Mouse (Mus musculus) liver, embryonic 16.5 days (tissue): ENCODE measurements around the gene Hoxc5. TPM values are rescaled to one million over a fixed set of nuclear protein-coding genes. Genes with fewer than 3 reads are reported as not detected.

Source experiments
- ATAC-seq: fragments of 200-750 bp; cut with Nextera tagmentation; 2 replicates; pipeline ENCODE4 v1.8.0; 2017; ENCODE audit warnings: low read depth, mild to moderate bottlenecking, moderate number of reproducible peaks, moderate library complexity
- H3K27ac ChIP-seq: fragments of 300-500 bp; sonication (generic); 2 replicates; pipeline ENCODE4 v1.5.1; 2014; ENCODE audit warnings: mild to moderate bottlenecking, low read length
- H3K27me3 ChIP-seq: fragments of 300-500 bp; sonication (generic); 2 replicates; pipeline ENCODE4 v1.6.1; 2014; ENCODE audit warnings: low read depth, low read length, mixed read lengths; ENCODE audit not compliant: control insufficient read depth, insufficient read depth
- H3K36me3 ChIP-seq: fragments of 300-500 bp; sonication (generic); 2 replicates; pipeline ENCODE4 v1.6.1; 2014; ENCODE audit warnings: mild to moderate bottlenecking; ENCODE audit not compliant: control insufficient read depth, insufficient read depth
- H3K4me1 ChIP-seq: fragments of 300-500 bp; sonication (generic); 2 replicates; pipeline ENCODE4 v1.6.1; 2014; ENCODE audit warnings: low read depth, low read length, mixed read lengths; ENCODE audit not compliant: control insufficient read depth
- H3K4me2 ChIP-seq: fragments of 300-500 bp; sonication (generic); 2 replicates; pipeline ENCODE4 v1.6.1; 2014; ENCODE audit warnings: low read depth, low read length, mixed read lengths
- H3K4me3 ChIP-seq: fragments of 300-500 bp; sonication (generic); 2 replicates; pipeline ENCODE4 v1.5.1; 2014; ENCODE audit warnings: low read depth, mild to moderate bottlenecking, low read length
- H3K9ac ChIP-seq: fragments of 300-500 bp; sonication (generic); 2 replicates; pipeline ENCODE4 v1.6.1; 2014; ENCODE audit warnings: low read depth, low read length
- H3K9me3 ChIP-seq: fragments of 300-500 bp; sonication (generic); replicated peaks from 2 replicates; pipeline ENCODE4 v1.6.1; 2016; ENCODE audit warnings: low read length; ENCODE audit not compliant: control insufficient read depth
- WGBS: fragments of 180-500 bp; shearing (Covaris S2); extraction: QIAGEN DNeasy Blood & Tissue Kit; methylation state at CpG from one replicate; pipeline ENCODE4 v1.1.7; 2014; ENCODE audit not compliant: insufficient replicate concordance; 5-methylcytosine and 5-hydroxymethylcytosine counted together
- polyA plus RNA-seq: library from polyadenylated mRNA; unstranded; fragments of >200 nt; fragmentation: Nextera tagmentation; extraction: Ambion mirVana; gene quantifications from 2 replicates; pipeline ENCODE4 v1.2.1, GENCODE M21; 2015

The Hoxc5 gene
- polyA plus RNA-seq, 1 experiment from 2014 or later: 0.09 TPM

DNA sequence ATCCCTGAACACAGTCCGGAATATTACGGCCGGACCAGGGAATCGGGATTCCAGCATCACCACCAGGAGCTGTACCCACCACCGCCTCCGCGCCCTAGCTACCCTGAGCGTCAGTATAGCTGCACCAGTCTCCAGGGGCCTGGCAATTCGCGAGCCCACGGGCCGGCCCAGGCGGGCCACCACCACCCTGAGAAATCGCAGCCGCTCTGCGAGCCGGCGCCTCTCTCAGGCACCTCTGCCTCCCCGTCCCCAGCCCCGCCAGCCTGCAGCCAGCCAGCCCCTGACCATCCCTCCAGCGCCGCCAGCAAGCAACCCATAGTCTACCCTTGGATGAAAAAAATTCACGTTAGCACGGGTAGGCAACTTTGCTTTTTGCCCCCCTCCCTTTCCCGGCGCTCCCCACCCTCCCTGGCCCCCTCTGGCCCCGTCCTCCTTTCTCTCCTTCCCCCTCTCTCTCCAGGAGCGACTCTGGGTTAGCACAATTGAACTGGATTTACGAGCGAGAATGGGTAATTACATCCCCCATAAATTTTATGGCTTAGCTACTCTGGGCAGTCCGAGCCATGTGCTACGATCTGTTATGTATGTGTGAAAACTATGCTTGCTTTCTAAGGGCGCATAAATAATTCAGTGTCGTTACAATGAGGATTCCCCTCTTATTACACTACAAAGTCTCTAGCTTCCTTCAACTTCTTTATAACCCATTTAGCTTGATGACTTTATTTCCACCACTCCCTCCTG is 67.7 kb downstream of the Hoxc5 start:
- Histone ChIP-seq H3K4me2 (no peak overlapping the region), H3K4me1 (no peaks in the 10 kb centered on the region), H3K36me3 (no peaks in the 10 kb centered on the region), H3K9me3 (no peaks in the 10 kb centered on the region), H3K9ac (no peak overlapping the region), H3K27ac (no peak overlapping the region), H3K27me3 (peaks cover 89% of the 10 kb centered on the region), H3K4me3 (peak overlapping the region; percentile 13)
- 2% methylated on average over 34 of the region's 34 CpGs for WGBS
- ATAC-seq: no peak

DNA sequence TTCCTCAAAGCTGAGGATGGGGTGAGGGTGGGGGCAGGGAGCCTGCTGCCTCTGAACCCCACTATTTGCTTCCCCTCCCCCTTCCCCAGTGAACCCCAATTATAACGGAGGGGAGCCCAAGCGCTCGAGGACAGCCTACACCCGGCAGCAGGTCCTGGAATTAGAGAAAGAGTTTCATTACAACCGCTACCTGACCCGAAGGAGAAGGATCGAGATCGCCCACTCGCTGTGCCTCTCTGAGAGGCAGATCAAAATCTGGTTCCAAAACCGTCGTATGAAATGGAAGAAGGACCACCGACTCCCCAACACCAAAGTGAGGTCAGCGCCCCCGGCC is 68.3 kb downstream of the Hoxc5 start:
- Histone ChIP-seq H3K9me3 (no peaks in the 10 kb centered on the region), H3K4me2 (no peak overlapping the region), H3K27ac (no peak overlapping the region), H3K9ac (no peak overlapping the region), H3K36me3 (no peaks in the 10 kb centered on the region), H3K4me1 (no peaks in the 10 kb centered on the region), H3K4me3 (no peak overlapping the region), H3K27me3 (peaks cover 89% of the 10 kb centered on the region)
- WGBS: 2% methylated on average over 14 of the region's 14 CpGs
- no peak for ATAC-seq

GRCm38 (mm10) chr15:103037579-103037978 is 70.3 kb downstream of the Hoxc5 start:
- no peak for ATAC-seq
- H3K9me3 ChIP-seq: no peaks in the 10 kb centered on the region
- no peak overlapping the region for H3K27ac ChIP-seq
- H3K4me3 ChIP-seq: no peak overlapping the region
- no peak overlapping the region for H3K9ac ChIP-seq
- H3K27me3 ChIP-seq: peaks cover 90% of the 10 kb centered on the region
- no peak overlapping the region for H3K4me2 ChIP-seq
- 12% methylated on average over 1 of the region's 1 CpGs for WGBS
- no peaks in the 10 kb centered on the region for H3K36me3 ChIP-seq
- H3K4me1 ChIP-seq: no peaks in the 10 kb centered on the region

- no peaks in the 10 kb centered on the region for H3K9me3 ChIP-seq
- no peaks in the 10 kb centered on the region for H3K4me1 ChIP-seq
- H3K4me3 ChIP-seq: no peak overlapping the region
- no peak overlapping the region for H3K4me2 ChIP-seq
- H3K36me3 ChIP-seq: no peaks in the 10 kb centered on the region
- no peak for ATAC-seq
- H3K9ac ChIP-seq: no peak overlapping the region
- H3K27ac ChIP-seq: no peak overlapping the region
- 21% methylated on average over 10 of the region's 10 CpGs for WGBS
- peaks cover 89% of the 10 kb centered on the region for H3K27me3 ChIP-seq
Measured at GRCm38 (mm10) chr15:103038701-103039480, 71.6 kb downstream of the Hoxc5 start.

DNA sequence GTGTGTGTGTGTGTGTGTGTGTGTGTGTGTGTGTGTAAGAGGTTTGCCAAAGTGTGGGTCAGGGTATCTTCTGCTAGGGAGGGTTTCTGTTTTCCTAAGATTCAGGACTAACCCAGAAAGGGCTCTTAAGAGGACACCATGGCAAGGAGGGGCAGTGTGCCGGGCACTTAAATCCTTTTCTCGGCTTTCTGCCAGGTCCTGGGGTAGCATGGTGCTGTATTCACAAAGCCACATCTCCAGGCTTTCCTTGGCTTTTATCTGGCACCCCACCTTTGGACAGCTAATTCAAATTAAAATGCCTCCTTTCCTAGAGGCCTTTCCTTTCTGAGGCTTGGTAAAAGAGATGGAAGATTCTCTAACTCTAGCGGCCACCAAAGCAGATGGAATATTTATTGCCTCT is 72.4 kb downstream of the Hoxc5 start:
- Histone ChIP-seq H3K9ac (no peak overlapping the region), H3K36me3 (no peaks in the 10 kb centered on the region), H3K9me3 (no peaks in the 10 kb centered on the region), H3K4me1 (no peaks in the 10 kb centered on the region), H3K4me2 (no peak overlapping the region), H3K27me3 (peaks cover 85% of the 10 kb centered on the region), H3K4me3 (no peak overlapping the region), H3K27ac (no peak overlapping the region)
- no peak for ATAC-seq
- 41% methylated on average over 3 of the region's 3 CpGs for WGBS

DNA sequence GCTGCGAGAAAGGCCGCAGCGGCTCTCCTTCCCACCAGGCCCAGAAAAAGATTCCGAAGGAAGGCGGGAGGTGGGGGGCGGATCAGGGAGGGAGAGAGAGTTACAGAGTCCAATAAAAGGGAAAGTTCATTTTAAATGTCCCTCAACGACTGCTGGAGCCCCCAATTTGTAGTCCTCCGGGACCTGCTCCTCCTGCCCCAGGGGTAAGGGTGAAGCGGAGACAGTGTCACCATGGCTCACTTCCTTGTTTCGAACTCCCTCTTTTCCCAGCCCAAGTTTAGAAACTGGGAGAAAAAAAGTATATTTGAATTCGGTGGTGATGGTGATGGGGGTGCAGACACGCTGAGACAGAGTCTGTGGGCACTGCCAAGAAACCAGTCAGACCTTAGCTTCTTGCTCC is 73.4 kb downstream of the Hoxc5 start:
- H3K27ac ChIP-seq: no peak overlapping the region
- H3K4me1 ChIP-seq: no peaks in the 10 kb centered on the region
- no peak overlapping the region for H3K9ac ChIP-seq
- peaks cover 80% of the 10 kb centered on the region for H3K27me3 ChIP-seq
- H3K4me2 ChIP-seq: no peak overlapping the region
- H3K4me3 ChIP-seq: no peak overlapping the region
- no peaks in the 10 kb centered on the region for H3K9me3 ChIP-seq
- ATAC-seq: no peak
- WGBS: 21% methylated on average over 11 of the region's 12 CpGs
- no peaks in the 10 kb centered on the region for H3K36me3 ChIP-seq

GRCm38 (mm10) chr15:103041613-103042012 is 74.4 kb downstream of the Hoxc5 start:
- 22% methylated on average over 5 of the region's 5 CpGs for WGBS
- H3K27ac ChIP-seq: no peak overlapping the region

GRCm38 (mm10) chr15:103042209-103042608 is 75.0 kb downstream of the Hoxc5 start:
- Histone ChIP-seq H3K27me3 (peaks cover 72% of the 10 kb centered on the region), H3K9me3 (no peaks in the 10 kb centered on the region), H3K27ac (no peak overlapping the region), H3K4me2 (no peak overlapping the region), H3K9ac (no peak overlapping the region), H3K4me3 (no peak overlapping the region), H3K36me3 (no peaks in the 10 kb centered on the region), H3K4me1 (no peaks in the 10 kb centered on the region)
- no peak for ATAC-seq
- 15% methylated on average over 1 of the region's 1 CpGs for WGBS

More at GRCm38 (mm10) chr15:103041613-103042012, 74.4 kb downstream of the Hoxc5 start:
- H3K9me3 ChIP-seq: no peaks in the 10 kb centered on the region
- peaks cover 76% of the 10 kb centered on the region for H3K27me3 ChIP-seq
- H3K4me3 ChIP-seq: no peak overlapping the region
- H3K36me3 ChIP-seq: no peaks in the 10 kb centered on the region
- H3K4me1 ChIP-seq: no peaks in the 10 kb centered on the region
- no peak overlapping the region for H3K9ac ChIP-seq
- ATAC-seq: no peak
- no peak overlapping the region for H3K4me2 ChIP-seq

DNA sequence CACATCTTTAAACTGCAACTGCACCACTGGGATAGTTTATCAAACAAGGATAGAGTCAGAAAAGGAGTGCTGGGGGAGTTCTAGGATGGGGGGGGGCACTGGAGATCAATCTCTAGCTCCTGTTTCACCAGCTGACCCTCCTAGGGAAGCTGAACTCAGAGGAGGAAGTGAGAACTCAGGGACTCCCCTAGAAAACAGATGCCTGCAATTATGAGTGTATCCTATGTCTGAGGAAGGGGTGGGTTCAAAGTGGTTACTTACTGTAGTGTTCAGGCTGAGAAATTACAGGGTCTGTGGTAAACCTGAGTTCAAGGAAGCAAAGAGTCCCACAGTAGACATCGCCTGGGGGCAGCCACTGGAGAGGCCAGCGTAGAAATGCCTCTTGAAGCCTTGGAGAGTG is 84.4 kb downstream of the Hoxc5 start:
- Histone ChIP-seq H3K4me1 (no peaks in the 10 kb centered on the region), H3K27ac (no peak overlapping the region), H3K9ac (no peak overlapping the region), H3K36me3 (no peaks in the 10 kb centered on the region), H3K4me2 (no peak overlapping the region), H3K9me3 (no peaks in the 10 kb centered on the region), H3K27me3 (peaks cover 24% of the 10 kb centered on the region), H3K4me3 (no peak overlapping the region)
- no peak for ATAC-seq
- 30% methylated on average over 2 of the region's 2 CpGs for WGBS
